Mouse (Mus musculus) ovary, postnatal 10 days (tissue): Measurements from ENCODE around the gene Spag4.

ENCODE experiments used
- DNase-seq: peaks from one replicate; pipeline ENCODE4 v3.0.0; 2022; ENCODE audit warnings: low spot score

Spag4 gene

DNA sequence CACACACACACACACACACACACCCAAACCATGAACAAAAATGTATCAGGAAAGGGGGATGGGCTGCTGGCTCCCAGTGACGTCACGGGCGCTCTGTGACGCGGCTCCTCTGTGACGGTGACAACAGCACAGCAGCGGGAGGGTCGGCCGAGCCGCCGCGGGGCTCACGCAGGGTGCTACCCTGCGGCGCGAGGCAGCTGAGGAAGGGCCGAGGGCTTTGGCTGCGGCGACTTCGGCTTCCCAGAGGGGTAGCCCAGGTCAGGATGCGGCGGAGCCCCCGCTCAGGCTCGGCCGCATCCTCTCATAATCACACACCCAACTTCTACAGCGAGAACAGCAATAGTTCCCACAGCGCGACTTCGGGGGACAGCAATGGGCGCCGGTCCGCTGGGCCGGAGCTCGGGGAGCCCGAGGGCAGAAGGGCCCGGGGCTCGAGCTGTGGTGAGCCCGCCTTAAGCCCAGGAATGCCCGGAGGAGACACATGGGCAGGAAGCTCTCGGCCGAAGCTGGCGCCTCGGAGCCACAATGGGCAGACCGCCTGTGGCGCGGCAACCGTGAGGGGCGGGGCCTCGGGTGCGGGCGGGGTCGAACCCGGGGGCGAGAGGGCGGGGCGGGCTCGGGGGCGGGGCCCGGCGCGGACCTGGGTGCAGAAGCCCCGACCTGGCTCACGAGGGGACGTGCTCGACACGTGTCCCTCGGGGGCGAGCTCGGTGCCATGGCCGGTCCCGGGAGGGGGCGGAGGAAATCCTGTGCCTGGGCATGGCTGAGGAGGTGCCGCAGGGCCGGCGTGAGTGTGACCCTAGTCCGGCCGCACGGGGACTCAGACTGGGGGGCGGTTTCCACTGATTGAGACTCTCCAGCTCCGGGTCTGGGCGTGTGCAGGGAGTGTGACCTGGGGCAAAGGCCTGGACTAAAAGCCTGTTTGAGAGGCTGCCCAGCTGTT, at the start of gene Spag4:
Gene Spag4, plus strand, starts transcription at position 77 of the 943 bp plus-strand sequence.
- DNase-seq: peak; percentile 45

DNA sequence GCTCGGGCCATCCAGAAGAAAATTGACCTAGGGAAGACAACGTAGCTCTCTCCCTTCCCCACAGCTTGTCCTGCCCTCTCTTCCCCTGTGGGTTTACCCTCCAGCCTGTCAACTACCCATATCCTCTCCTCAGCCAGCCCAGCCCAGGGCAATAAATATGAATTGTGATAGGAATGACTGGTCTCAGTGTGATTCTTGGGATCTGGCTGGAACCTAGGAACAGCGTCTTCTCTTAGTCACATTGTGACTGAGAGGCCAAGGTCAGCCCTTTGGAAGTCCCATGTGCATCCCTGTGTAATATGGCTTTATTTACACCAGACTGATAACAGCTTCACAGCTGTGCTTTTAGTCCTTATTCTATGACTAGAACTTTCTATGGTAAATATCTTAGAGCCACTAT, 46.9 kb upstream of the Spag4 start:
- no peak for DNase-seq

DNA sequence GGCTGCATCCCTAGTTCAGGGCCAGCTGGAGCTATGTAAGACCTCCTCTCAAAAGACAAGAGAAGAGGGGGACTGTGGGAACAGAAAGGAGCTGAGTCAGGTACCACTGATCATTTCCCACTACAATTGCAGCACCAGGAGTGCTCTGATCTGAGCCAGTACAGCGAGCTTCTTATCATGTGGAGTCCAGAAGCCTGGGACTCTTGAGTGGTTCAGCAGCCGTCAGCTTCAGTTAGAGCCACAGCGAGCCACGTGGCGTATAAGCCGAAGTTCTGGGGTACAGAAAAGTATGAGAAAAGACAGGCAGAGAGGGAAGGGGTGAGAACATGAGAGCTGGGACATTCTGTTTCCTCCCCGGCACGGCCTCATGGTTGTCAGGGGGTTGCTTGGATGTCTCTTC, 43.8 kb upstream of the Spag4 start:
- no peak for DNase-seq

DNA sequence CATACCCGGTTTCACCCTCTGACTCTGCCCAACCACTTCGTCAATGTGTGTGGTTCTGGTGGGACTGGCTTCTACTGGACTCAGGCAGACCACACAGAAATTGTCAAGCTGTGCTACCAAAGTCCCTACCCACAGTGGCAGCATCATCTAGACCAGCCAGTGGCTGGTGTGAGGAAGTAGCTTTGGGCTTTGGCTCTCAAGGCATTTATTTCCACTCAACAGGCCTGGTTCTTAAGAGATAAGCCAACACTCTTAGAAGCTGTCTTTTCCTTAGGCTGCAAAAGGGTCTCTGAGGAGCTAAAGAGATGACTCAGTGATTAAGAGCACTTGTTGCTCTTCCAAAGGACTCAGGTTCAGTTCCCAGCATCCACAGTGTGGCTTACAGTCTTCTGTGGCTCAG, 43.2 kb upstream of the Spag4 start:
- no peak for DNase-seq

DNA sequence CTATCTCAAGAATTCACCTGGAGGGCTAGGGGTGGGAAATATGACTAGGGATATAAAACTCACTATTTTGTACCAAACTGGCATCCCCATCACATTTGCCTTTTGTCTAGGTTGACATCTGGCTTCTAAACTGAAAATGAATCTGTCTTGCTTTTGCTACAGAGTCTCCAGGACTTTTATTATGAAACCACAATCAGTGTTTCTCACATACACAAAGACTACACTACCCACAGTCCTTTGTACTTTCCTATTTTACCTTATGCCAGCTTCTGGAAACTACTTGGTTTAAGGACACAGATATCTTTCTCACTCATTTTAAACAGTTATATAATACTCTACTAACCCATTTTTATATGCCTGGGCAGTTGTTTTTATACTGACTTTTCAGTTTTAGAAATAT, 39.5 kb upstream of the Spag4 start:
- DNase-seq: no peak

DNA sequence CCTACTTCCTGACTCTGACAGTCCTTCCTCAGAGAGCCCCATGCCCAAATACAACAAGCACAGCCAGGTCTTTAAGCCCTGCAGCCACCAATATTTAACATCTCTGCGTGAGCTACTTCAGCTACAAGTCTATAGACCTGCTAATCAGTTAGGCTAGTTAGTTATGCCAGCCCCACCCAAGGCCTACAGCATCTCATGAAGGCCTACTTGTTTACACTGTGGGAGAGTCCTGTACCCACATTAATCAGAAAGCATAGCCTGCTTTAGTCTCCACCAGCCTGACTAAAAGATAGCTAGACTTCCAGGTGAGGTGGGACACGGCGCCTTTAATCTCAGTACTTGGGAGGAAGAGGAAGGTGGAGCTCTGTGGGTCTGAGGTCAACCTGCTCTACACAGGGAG, 25.6 kb upstream of the Spag4 start:
- no peak for DNase-seq

DNA sequence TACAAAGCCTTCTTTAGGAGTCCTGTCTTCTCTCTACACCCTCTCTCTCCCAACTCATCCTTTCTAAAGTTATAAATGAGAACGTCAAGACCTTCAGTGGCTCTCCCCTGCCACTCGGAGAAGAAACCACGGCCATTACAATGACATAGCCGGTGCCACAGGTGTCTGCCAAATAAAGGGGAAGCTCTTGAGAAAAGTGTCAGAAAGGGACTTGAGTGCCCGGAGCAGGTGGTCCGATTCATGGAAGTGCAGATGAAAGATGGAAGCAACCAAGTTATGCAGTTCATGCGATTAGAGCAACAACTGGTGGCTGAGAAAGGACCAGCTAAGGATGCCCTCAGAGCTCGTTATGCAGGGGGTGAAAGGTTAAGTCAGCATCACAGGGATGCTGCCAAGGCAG, 22.1 kb upstream of the Spag4 start:
- no peak for DNase-seq

DNA sequence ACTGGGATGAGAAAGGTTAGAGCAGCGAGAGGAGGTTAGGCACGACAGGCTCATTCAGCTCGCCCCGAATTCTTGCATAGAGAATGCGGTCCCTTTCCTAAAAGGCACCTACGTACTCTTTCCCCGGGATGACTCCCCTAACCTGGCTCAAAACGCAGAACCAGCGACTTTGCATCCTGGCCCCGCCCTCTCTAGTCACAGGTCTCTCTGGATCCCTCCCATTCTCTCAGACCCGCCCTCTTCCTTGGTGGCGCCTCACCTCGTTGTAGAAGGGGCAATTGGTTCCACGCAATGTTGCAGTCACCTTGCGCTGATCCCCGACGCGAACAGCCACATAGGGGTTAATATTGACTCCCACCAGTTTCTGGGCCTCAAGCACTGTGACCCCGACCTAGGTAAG, 17.0 kb upstream of the Spag4 start:
- DNase-seq: no peak

DNA sequence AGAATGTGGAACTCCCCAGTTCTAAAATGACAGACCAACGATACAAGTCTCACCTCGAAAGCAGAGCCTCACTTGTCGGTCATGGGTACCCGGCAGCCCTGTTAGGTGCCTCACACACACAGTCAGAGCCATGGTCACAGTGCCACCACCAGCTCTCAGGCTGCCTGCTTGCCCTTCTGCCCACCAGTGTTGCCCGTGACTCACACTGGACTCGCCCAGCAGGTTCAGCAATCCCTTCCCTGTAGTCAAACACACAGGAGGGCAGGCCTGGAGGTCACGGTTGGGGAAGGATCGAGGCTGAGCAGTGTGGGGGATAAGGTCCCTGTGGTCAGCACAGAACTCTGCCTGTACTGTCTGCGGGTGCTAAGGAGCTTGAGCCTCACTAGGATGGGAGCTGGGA, 12.2 kb upstream of the Spag4 start, which contains the start of gene Fer1l4:
Gene Fer1l4, minus strand, starts transcription at position 132 of the 400 bp plus-strand sequence.
- DNase-seq: no peak

DNA sequence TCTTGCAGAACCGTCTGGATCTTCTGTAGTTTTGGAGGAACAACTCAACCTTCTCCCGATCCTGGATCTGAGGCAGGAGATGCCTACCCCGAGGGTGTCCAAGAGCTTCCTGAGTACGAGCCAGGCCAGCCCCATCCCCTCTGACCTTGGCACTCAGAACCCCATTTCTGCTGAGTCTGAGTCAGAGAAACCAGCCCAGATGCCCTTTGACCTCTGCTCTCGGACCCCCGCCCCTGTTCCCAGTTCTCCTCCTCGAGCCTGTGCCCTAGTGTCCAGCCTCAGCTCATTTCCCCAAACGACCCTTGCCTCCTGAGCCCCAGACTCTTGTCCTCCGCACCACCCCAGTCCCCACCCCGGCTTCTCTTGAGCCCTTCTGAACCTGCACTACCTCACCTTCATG, 1.2 kb downstream of the Spag4 start:
- DNase-seq: no peak

DNA sequence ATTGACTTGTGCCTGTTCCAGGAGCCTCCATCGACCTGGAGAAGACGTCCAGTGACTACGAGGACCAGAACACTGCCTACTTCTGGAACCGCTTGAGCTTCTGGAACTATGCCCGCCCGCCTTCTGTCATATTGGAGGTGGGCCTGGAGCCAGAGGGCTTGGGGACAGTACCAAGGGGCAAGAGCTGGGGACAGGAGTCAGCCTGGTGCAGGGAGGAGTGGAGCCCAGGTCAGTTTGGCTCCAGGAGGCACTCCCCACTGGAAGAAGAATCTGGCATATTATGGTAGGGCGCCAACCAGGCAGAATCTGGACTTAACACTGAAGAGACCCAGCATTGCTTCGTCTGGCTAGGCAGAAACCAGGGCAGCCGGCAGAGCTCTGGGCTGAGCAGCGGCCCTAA, 2.9 kb downstream of the Spag4 start:
- DNase-seq: no peak

DNA sequence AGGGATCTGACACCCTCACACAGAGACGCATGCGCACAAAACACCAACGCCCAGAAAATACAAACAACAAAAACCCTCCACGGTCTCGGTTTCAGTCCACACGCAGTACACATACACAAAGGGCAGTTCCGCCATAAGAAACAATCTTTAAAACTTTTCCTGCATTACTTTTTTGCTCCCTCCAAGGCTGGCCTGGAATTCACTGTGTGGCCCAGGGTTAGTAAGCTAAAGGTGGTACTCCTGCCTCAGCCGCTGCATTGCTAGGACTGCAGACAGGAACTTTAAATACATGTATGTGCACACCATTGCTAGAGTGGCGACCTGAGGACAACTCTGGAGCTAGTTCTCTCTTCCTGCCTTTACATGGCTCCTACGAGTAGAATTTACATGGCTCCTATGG, 6.3 kb downstream of the Spag4 start:
- DNase-seq: no peak

DNA sequence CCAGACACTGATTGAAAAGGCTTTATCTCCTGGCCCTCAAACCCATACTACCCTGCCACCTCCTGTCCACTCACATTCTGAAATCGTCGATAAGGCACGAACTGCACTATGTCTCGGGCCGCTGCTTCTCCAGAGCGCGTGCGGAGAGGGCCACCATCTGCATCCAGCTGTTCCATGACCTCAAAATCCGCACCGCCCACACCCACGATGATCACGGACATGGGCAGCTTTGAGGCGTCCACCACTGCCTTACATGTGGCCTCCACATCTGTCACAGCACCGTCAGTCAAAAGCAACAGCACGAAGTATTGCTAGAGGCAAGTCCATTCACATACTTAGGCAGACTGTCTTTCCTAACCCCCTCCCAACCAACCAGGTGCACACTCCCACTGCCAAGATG, 8.8 kb downstream of the Spag4 start:
- DNase-seq: no peak

DNA sequence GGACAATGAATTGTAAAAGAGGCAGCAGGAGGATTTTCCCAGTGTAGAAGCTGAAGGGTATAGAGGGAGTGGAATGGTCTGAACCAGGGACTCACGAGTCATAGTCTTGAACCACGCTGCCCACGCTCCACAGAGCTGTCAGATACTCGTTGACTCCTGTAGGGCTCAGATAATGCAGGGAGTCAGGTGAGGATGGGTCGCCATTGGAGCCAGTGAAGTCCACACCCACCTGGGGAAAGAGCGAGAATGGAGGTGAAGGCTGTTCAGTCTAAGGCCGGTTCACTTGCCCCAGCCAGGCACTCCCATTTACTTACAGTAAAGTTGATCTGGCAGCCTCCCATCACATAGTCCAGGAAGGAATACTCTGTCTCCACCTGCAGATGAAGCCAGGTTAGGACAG, 12.5 kb downstream of the Spag4 start:
- DNase-seq: no peak

DNA sequence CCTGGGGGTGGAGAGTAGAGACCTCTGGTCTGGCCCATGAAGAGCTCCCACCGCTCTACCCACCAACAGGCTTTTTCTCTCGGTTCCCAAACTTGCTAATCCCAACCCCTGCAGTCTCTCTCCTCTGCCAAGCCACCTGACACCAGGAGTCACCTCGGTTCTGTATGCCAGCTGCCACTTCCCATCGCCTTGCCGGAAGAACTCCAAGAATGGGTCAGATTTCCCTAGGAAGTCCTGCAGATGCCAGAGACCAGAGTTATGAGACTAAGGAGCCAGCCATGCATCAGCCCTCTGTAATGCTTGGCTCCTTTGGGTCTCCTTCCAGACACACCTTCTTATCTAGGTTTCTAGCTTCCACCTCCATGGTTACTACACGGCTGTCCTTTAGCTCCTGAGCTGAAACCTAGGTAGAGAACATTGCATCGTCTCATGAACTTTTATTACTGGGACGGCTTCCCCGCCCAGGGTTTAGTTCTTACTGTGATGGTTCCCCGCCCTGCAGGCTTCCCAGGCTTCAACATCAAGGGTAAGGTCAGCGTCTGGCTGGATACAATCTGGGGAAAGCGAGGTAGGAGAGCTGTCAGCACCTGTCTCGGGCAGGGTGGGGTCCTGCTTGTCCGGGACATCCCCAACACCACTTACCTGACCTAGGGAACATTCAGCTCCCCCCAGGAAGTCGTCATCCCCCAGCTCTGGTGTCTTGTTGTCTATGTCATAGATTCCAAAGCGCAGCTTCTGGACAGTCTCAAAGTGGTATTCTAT, 13.6 kb downstream of the Spag4 start:
- DNase-seq: no peak

DNA sequence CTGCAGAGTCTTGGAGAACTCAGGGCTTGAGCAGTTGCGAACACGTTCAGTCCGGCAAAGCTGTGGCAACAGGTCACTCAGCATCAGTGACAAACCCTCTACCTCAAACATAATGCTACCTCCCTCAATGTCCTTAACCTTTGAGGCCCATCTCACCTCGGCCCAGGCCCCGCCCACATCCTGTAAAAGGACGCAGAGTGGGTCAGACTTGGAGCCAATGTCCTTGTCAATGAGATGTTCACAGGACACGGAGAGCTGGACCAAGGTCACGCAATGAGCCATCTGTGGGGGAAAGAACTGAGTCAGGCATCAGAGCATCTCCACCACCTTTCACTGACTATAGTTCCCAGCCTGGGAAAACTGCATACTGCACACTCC, 14.2 kb downstream of the Spag4 start:
- DNase-seq: no peak

DNA sequence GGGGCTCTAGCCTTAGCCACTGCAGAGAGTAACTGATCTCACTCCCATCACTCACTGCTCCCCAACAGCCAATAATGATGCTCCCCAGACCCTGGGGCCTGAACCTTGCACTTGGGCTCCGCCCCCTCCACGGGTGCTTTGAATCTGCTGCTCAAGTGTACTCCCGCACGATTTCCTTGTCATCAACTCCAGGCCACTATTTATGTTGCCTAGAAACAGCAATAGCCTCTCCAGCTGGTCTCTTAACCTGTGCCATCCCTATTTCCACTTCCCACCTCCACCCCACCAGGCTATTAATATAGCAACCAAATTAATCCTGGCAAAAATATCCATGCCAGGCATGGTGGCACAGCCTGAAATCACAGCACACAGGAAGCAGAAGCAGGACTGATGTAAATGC, 14.7 kb downstream of the Spag4 start:
- DNase-seq: no peak

DNA sequence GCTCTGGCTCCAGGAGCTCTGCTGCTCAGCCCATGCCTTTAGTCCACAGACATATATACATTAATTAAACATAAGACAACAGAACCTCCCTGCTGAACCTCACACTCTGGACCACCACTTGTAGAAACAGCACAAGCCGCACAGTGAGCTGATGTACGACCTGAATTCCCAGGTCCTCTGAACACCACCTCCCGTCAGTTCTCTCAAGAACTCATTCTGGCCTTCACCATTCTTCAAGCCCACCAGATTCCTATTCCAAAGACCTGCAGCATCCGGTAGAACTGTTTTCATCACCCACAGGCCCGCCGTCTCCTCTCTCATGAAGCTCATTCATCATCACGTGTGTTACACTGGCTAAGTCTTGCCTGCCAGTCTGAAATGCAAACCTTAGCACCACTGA, 15.4 kb downstream of the Spag4 start:
- DNase-seq: no peak

DNA sequence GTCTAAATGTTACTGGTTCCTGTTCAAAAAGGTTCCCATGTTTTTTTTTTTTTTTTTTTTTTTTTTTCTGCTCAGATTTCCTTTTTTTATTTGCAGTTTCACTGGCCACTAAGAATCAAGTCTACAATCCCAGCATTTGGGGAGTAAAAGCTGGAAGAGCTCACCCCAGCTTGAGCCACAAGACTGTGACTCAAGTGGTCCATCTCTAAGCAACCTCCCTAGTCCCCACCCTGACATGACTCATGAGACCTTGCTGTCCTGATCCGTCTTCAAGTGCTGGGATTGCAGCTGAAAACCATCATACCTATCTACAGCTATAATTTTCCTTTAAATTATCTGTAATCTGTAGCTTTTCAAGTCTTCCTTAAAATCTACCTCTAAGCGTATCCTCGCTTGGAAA, 19.6 kb downstream of the Spag4 start:
- no peak for DNase-seq

DNA sequence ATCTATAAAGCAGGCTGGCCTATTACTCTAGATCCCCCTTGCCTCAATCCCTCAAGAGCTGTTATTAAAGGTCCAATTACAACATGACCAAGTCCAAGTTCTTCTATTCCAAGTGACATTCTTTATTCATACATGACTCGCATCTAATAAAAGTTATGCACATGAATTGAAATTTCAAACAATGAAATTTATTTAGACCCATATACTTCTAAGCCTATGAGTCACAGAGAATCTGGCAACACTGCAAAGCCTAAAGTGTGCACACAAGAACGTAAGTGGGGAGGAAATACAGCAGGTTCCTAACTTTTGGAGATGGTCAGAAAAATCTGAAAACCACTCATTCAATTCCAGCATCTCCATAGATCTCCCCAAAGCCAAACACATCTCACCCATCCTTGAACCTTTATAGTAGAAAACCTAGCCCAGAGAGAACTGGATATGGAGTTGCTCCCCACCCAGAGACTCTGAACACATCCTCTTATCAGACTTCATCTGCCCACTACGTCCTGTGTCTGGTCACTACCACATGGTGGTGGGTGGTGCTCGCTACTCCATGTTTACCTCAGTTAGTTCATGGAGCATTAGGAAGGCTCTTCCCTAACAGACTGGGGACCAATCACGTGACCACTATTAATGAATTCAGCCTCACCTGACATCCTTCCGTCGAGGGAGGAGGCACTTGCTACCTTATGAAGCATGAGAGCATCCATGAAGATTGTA, 22.6 kb downstream of the Spag4 start:
- no peak for DNase-seq

DNA sequence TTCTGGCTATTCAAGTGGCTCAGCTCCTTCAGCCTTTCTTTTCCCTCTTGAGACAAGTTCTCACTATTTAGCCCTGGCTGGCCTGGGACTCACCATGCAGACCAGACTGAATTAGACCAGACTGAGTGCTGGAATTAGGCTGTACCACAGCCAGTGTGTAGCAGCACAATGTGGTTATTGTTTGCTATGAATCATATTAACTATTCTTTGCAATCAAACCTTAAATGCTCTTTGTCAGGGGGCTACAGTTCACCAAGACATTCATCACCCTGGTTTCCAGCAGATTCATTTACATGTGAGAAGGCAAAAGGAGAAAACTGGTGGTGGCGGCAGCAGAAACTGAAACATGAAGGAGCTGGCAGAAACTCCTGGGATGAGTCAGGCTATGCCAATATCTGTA, 24.8 kb downstream of the Spag4 start:
- DNase-seq: no peak

DNA sequence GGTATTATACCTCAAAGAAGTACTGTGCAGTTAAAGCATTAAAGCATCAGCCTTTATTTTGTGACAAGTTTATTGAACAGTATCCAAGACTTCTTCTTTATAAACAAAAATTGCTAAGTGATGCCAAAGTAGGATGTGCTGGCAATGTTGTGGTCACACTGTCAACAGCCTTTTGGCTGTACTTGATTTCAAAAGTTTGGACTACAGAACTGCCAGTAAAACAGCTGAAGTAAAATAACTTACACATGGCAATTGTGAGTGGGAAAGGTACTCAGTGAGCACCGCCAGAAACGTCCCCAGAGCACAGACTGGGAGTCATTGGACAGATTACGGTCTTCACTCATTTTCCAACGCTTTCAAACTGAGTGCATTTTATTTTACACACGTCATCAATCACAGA, 27.0 kb downstream of the Spag4 start:
- DNase-seq: no peak
